Mouse (Mus musculus): Measurements from ENCODE around the gene Nme6. TPM values are rescaled to one million over a fixed set of nuclear protein-coding genes. Genes with fewer than 3 reads are reported as not detected.
"Not testable (repeated sequence)": the region's sequence is repeated elsewhere in the genome, so short reads cannot be mapped to it uniquely, and the experiment has no call there.

Nme6 gene
- 55.9 and 58.3 TPM in 2 replicates for polyA plus RNA-seq (2015; fragmentation: Nextera tagmentation; extraction: Ambion mirVana)

DNA sequence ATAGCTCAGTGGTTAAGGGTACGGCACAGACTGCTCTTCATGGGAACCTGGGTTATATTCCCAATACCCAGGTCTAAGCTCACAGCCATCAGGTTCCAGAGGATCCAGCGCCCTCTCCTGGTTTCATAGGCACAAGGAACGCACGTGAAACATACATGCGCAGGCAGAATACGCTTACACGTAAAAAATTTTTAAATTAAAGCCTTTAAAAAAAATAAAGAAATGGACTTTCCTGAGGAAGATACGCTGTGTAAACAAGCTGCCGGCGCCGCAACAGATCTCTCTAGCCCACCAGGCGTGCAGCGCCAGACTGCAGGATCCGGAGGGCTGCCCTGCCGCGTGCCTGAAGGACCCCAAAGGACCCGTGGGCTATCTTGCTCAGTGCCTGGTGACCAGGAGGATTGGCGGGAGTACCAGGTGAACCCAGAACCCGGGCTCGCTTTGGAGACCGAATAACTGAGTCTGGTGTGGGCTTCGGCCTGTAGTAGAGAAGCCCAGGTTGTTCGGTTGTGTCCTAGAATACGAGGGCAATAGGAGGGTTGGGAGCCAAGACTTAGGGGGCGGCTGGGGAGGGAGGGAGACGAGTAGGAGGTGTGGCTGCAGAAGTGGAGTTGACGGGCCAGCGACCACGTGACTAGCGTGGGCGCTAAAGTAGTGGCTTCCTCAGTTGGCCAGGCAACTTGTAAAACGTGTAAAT, at the start of gene Nme6:
Gene Nme6, plus strand, starts transcription at position 359 of the 697 bp plus-strand sequence.
- Histone ChIP-seq H3K9ac (peak within 1 kb of the TSS; percentile 46), H3K4me2 (peak within 1 kb of the TSS; percentile 78), H3K4me3 (peak within 1 kb of the TSS; percentile 60), H3K27me3 (no peaks in the 10 kb centered on the region), H3K9me3 (no peaks in the 10 kb centered on the region), H3K4me1 (peaks cover 9% of the 10 kb centered on the region), H3K36me3 (peaks cover 10% of the 10 kb centered on the region; the same call in 1 of the 2 replicates), H3K27ac (peak within 1 kb of the TSS; percentile 90)
- ATAC-seq (ENCODE audit: insufficient number of reproducible peaks, low FRiP score, low TSS enrichment, low read depth), result peak; percentile 91
- under 1% methylated on average over 32 of the region's 32 CpGs for WGBS

DNA sequence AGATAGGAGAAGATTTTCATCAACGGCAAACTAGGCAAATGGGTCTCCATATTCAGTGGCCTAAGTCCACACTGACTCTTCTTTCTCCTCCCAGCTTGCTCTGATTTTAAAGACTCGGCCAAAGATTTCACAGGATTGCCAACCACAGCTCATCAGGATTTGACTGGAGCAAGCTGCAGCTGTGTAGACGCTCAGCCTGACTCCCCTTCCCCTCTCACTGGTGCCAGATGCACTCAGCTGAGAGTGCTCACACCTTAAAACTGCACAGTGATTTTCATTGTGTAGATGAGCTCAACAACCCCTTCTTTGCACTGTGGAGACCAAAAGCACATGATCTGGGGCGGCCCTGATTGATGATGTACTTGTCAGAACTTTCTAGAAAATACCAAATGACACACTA, 42.0 kb upstream of the Nme6 start, which contains the start of gene Fbxw27:
Gene Fbxw27, minus strand, starts transcription at position 101 of the 400 bp plus-strand sequence.
- H3K27ac ChIP-seq; ATAC-seq (ENCODE audit: insufficient number of reproducible peaks, low FRiP score, low TSS enrichment, low read depth); H3K4me2 ChIP-seq; H3K9ac ChIP-seq; H3K36me3 ChIP-seq; H3K4me3 ChIP-seq; H3K9me3 ChIP-seq; H3K4me1 ChIP-seq; H3K27me3 ChIP-seq: not testable (repeated sequence)
- 77% methylated on average over 4 of the region's 4 CpGs for WGBS

DNA sequence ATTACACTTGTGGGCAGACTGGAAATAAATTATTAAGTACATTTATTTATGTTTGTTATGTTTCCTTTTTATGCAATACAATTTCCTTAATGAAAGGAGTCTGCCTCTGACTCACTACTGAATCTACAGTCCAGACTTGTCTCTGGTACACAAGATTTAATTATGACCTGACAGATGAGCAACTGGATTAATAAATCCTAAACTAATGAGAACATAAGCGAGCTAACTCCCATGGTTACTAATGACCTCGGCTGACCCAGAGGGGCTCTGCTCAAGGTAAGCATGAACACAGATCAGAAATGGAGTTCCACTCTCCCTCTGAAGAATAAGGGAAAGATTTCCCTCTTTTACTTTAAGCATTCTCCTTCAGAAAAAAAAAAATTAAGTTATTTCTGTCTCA, 37.3 kb upstream of the Nme6 start:
- no peaks in the 10 kb centered on the region for H3K27me3 ChIP-seq
- WGBS, result 63% methylated on average over 2 of the region's 2 CpGs
- H3K9me3 ChIP-seq, result no peaks in the 10 kb centered on the region
- no peak overlapping the region for H3K9ac ChIP-seq
- H3K4me1 ChIP-seq, result no peaks in the 10 kb centered on the region
- no peak overlapping the region for H3K4me3 ChIP-seq
- ATAC-seq (ENCODE audit: insufficient number of reproducible peaks, low FRiP score, low TSS enrichment, low read depth), result no peak
- H3K4me2 ChIP-seq, result no peak overlapping the region
- H3K27ac ChIP-seq, result no peak overlapping the region
- no peaks in the 10 kb centered on the region for H3K36me3 ChIP-seq

DNA sequence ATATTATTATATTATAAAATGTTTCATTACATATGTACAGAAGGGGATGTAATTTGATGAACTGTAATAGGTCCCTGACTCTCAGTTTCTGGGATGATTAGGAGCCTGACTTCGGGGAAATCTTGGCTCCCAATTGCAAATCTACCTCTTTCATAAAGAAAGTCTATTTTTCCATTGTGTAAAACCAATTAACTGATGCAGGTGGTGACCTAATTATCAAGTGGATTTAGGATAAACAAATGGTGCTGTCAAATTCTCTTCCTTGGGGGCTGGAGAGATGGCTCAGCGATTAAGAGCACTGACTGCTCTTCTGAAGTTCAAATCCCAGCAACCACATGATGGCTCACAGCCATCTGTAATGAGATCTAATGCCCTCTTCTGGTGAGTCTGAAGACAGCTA, 36.7 kb upstream of the Nme6 start:
- 73% methylated on average over 2 of the region's 2 CpGs for WGBS
- Histone ChIP-seq H3K36me3 (no peaks in the 10 kb centered on the region), H3K9me3 (no peaks in the 10 kb centered on the region), H3K27me3 (no peaks in the 10 kb centered on the region), H3K4me2 (no peak overlapping the region), H3K4me3 (no peak overlapping the region), H3K27ac (no peak overlapping the region), H3K9ac (no peak overlapping the region), H3K4me1 (no peaks in the 10 kb centered on the region)
- no peak for ATAC-seq (ENCODE audit: insufficient number of reproducible peaks, low FRiP score, low TSS enrichment, low read depth)

DNA sequence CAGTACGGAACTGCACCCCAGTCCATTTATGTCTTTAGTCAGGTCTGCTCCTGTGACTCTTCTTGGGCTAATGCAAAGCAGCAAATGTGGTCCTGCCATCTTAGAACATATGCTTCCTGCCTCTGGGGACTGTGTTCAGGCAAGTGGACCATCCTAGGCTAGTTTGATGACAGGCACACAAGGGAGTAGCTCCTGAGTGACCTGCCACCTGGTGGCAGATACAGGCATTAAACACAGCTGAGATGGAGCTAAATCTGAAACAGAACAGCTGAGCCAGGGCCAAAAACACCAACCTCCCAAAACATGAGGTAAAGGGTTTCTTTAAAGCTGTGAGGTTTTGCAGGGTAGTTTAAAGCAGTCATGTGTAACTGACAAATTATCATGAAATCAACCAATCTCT, 34.5 kb upstream of the Nme6 start:
- 87% methylated on average over 1 of the region's 1 CpGs for WGBS

DNA sequence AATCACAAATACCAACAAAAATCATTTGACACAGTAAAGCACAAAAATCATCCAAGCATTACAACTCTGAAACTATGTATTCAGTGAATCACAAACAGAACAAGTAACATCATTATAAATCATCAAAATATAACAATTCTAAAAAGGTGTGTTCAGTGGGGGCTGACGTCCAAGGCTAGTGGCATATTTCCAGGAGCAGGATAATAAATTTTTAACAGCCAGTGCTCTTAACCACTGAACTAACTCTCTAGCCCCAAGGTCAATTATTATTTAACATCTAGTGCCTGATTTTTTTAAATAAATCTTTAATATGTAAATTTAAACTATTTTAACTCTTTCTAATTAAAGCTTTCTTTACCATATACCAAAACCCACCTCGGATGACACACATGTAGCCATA, 27.0 kb upstream of the Nme6 start:
- H3K9me3 ChIP-seq; H3K4me3 ChIP-seq; H3K27me3 ChIP-seq; H3K27ac ChIP-seq; H3K4me2 ChIP-seq; H3K4me1 ChIP-seq; ATAC-seq (ENCODE audit: insufficient number of reproducible peaks, low FRiP score, low TSS enrichment, low read depth); H3K9ac ChIP-seq; H3K36me3 ChIP-seq: not testable (repeated sequence)
- WGBS, result 57% methylated on average over 2 of the region's 2 CpGs

More for the DNA sequence above, 34.5 kb upstream of the Nme6 start:
- no peak overlapping the region for H3K4me3 ChIP-seq
- H3K4me2 ChIP-seq, result no peak overlapping the region
- H3K9ac ChIP-seq, result no peak overlapping the region
- no peaks in the 10 kb centered on the region for H3K9me3 ChIP-seq
- no peak for ATAC-seq (ENCODE audit: insufficient number of reproducible peaks, low FRiP score, low TSS enrichment, low read depth)
- no peaks in the 10 kb centered on the region for H3K36me3 ChIP-seq
- no peaks in the 10 kb centered on the region for H3K27me3 ChIP-seq
- H3K27ac ChIP-seq, result no peak overlapping the region
- H3K4me1 ChIP-seq, result no peaks in the 10 kb centered on the region

DNA sequence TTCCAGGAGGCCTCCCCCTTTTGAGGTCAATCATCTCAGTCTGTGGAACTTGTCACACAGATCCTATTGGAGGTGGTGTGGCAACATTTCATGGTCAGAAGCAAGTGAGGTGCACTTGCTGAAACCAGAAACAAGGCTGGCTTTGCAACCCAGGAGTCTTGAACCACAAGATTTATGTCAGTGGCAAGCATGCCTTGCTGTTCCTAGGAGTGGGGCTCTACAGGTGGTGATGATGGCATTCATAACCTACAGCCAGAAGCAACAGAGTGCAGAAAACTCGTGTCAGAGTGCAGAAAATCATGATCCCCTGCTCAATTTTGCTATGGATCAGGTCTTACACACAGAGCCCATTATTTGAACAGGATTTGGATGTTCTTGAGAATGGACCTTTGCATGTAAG, 26.3 kb upstream of the Nme6 start:
- H3K4me1 ChIP-seq, result no peaks in the 10 kb centered on the region
- WGBS, result 43% methylated on average over 1 of the region's 1 CpGs
- no peak overlapping the region for H3K27ac ChIP-seq
- no peak overlapping the region for H3K9ac ChIP-seq
- no peak overlapping the region for H3K4me2 ChIP-seq
- no peaks in the 10 kb centered on the region for H3K9me3 ChIP-seq
- H3K36me3 ChIP-seq, result no peaks in the 10 kb centered on the region
- H3K27me3 ChIP-seq, result no peaks in the 10 kb centered on the region
- ATAC-seq (ENCODE audit: insufficient number of reproducible peaks, low FRiP score, low TSS enrichment, low read depth), result no peak
- no peak overlapping the region for H3K4me3 ChIP-seq

DNA sequence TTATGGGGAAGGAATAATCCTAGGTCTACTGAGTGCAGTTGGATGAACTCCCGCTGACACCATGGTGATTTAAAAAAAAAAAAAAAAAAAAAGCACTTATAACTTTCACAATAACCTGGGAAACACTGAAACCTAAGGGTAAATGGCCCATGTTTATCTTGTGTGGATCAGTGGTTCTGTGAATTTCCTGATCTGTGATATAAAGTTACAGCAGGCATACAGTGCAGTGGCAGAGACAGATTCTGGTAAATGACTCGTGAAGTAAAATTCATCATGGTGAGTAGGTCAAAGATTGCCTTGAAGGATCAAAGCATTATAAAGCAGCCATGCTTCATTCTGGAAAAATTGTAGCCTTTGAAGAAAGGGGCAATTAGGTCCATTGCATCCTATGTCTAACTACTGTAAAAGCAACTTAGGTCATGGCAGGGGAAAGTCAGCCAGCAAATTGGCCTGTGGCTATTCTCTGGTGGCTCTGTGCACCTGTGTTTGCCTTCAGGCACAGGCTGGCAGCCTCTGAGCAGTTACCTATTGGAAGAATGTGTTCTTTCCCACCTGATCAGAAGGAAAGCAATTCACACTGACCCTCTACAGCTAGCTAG, 25.8 kb upstream of the Nme6 start:
- no peak for ATAC-seq (ENCODE audit: insufficient number of reproducible peaks, low FRiP score, low TSS enrichment, low read depth)
- Histone ChIP-seq H3K9ac (no peak overlapping the region), H3K27ac (no peak overlapping the region), H3K27me3 (no peaks in the 10 kb centered on the region), H3K4me1 (no peaks in the 10 kb centered on the region), H3K9me3 (no peaks in the 10 kb centered on the region), H3K4me3 (no peak overlapping the region), H3K36me3 (no peaks in the 10 kb centered on the region), H3K4me2 (no peak overlapping the region)
- 78% methylated on average over 2 of the region's 2 CpGs for WGBS

DNA sequence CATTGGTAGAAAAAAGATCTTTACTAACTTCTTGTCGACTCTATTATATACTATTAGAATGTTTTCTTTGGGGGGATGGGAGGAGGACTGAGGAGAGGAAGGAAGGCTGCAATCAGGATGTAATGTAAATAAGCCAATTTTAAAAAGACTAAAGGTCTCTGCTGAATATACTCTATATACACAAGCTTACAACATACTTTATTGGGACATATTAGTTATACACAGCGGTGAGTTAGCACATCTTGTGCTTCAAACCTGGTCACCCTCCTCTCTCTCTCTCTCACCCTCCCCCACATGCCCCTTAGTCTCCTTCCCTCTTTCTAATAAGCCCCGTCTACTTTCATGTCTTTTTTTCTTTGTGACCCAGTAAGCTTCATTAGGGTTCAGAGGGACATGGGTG, 24.7 kb upstream of the Nme6 start:
- no peak overlapping the region for H3K4me2 ChIP-seq
- no peaks in the 10 kb centered on the region for H3K36me3 ChIP-seq
- no peak overlapping the region for H3K9ac ChIP-seq
- H3K4me3 ChIP-seq, result no peak overlapping the region
- no peak overlapping the region for H3K27ac ChIP-seq
- no peak for ATAC-seq (ENCODE audit: insufficient number of reproducible peaks, low FRiP score, low TSS enrichment, low read depth)
- WGBS, result 48% methylated on average over 3 of the region's 3 CpGs
- no peaks in the 10 kb centered on the region for H3K27me3 ChIP-seq
- no peaks in the 10 kb centered on the region for H3K4me1 ChIP-seq
- H3K9me3 ChIP-seq, result no peaks in the 10 kb centered on the region

DNA sequence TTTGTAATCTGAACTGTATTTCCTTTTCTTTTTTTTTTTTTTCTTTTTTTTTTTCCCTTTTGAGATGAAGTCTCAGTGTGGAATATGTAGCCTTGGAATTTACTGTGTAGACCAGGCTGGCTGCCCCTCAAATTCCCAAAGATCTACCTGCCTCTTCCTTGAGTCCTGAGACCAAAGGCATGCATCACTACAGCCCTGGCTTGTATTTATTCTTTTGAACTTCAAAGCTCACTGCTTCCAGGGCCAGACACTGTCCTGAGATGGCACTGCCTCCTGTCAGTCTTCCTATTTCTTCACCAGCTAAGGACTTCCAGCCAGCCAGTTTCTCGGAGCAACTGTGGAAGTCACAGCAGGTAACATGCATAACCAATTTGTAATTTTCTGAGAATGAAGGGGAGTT, 20.6 kb upstream of the Nme6 start, which contains the start of gene Spink8:
Gene Spink8, plus strand, starts transcription at position 301 of the 400 bp plus-strand sequence.
- 62% methylated on average over 1 of the region's 1 CpGs for WGBS

DNA sequence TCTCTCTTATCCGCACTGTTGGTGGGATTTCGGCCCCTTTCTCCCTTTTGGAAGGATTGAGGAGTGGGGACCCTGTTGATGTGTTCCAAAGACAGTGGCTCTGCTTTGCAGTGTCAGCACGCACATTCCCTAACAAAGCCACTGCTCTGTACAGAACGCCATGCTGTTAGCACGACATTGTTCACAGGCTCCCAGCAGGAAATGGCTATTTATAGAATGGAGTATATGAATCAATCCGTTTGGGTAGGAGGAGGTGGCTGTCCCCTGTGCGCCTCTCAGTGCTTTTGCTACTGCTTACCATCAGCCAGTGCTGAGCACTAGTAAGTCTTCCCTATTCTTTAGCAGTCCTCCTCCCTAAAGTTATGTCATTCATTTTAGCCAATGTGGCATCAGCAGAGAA, 19.1 kb upstream of the Nme6 start:
- H3K9me3 ChIP-seq, result no peaks in the 10 kb centered on the region
- WGBS, result 63% methylated on average over 7 of the region's 7 CpGs
- no peaks in the 10 kb centered on the region for H3K27me3 ChIP-seq
- no peak overlapping the region for H3K27ac ChIP-seq
- ATAC-seq (ENCODE audit: insufficient number of reproducible peaks, low FRiP score, low TSS enrichment, low read depth), result no peak
- no peaks in the 10 kb centered on the region for H3K4me1 ChIP-seq
- no peak overlapping the region for H3K9ac ChIP-seq
- H3K36me3 ChIP-seq, result no peaks in the 10 kb centered on the region
- no peak overlapping the region for H3K4me2 ChIP-seq
- no peak overlapping the region for H3K4me3 ChIP-seq

More for the DNA sequence above, 20.6 kb upstream of the Nme6 start, which contains the start of gene Spink8:
- Histone ChIP-seq H3K36me3 (no peaks in the 10 kb centered on the region), H3K9me3 (no peaks in the 10 kb centered on the region), H3K27me3 (no peaks in the 10 kb centered on the region), H3K4me3 (no peak within 1 kb of the TSS), H3K4me1 (no peaks in the 10 kb centered on the region), H3K27ac (no peak within 1 kb of the TSS), H3K9ac (no peak within 1 kb of the TSS), H3K4me2 (no peak within 1 kb of the TSS)
- ATAC-seq (ENCODE audit: insufficient number of reproducible peaks, low FRiP score, low TSS enrichment, low read depth), result no peak

DNA sequence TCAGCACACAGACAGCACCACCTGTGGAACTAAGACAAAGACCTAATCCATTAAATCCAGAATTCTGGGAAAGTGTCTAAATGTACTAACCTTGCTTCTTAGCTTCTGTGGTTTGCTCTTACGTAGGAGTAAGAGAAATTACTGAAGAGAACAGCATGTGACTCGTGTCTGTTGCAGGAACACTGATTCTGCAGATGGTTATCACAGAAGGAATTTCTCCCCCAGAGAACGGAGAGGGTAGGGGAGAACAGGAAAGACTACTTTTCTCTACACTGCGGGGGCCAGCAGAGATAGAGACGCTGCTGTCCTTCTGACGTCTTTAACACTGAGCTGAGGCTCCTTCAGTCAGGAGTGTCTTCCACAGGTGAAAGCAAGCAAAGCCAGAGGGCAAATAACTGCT, 16.2 kb upstream of the Nme6 start:
- 57% methylated on average over 6 of the region's 6 CpGs for whole genome bisulfite sequencing
- no peaks in the 10 kb centered on the region for H3K4me1 ChIP-seq

More for the DNA sequence above, 16.2 kb upstream of the Nme6 start:
- Histone ChIP-seq H3K4me2 (no peak overlapping the region), H3K27ac (no peak overlapping the region), H3K27me3 (no peaks in the 10 kb centered on the region), H3K9me3 (no peaks in the 10 kb centered on the region), H3K9ac (no peak overlapping the region), H3K36me3 (no peaks in the 10 kb centered on the region), H3K4me3 (no peak overlapping the region)
- no peak for ATAC-seq (ENCODE audit: insufficient number of reproducible peaks, low FRiP score, low TSS enrichment, low read depth)
